Mouse (Mus musculus): ENCODE measurements around the gene Syngr4. TPM values are rescaled to one million over a fixed set of nuclear protein-coding genes. Genes with fewer than 3 reads are reported as not detected.
A peak's percentile ranks its signal among the peaks of the same experiment; 100 is the strongest.
"Not testable (repeated sequence)": the region's sequence is repeated elsewhere in the genome, so short reads cannot be mapped to it uniquely, and the experiment has no call there.

Syngr4 gene
- polyA plus RNA-seq, 1 experiment, result 0.19 TPM

GRCm38 (mm10) chr7:45897258-45897757, 794 bp upstream of the Syngr4 start:
- Histone ChIP-seq H3K4me1 (ENCODE audit: control insufficient read depth, insufficient read depth, low read length) (no peaks in the 10 kb centered on the region; the same call in 1 of the 2 replicates), H3K36me3 (ENCODE audit: control insufficient read depth, insufficient read depth, low read length) (no peaks in the 10 kb centered on the region), H3K27ac (ENCODE audit: insufficient read depth, low read depth, low read length) (peak overlapping the region; percentile 93), H3K4me3 (ENCODE audit: insufficient read depth, low read depth, low read length) (peak overlapping the region; percentile 52), H3K27me3 (replicated peaks; ENCODE audit: control insufficient read depth, insufficient read depth, low read length) (no peaks in the 10 kb centered on the region)
- TF ChIP-seq CTCF (conservative IDR thresholded peaks at IDR 0.05; ENCODE audit: insufficient read depth, insufficient read length, low read depth, low read length) (no peak), POLR2A (IDR thresholded peaks at IDR 0.05; ENCODE audit: low read depth, low read length) (no peak)
- DNase-seq, result peak; percentile 90
- 1% methylated on average over 19 of the region's 19 CpGs for WGBS

DNA sequence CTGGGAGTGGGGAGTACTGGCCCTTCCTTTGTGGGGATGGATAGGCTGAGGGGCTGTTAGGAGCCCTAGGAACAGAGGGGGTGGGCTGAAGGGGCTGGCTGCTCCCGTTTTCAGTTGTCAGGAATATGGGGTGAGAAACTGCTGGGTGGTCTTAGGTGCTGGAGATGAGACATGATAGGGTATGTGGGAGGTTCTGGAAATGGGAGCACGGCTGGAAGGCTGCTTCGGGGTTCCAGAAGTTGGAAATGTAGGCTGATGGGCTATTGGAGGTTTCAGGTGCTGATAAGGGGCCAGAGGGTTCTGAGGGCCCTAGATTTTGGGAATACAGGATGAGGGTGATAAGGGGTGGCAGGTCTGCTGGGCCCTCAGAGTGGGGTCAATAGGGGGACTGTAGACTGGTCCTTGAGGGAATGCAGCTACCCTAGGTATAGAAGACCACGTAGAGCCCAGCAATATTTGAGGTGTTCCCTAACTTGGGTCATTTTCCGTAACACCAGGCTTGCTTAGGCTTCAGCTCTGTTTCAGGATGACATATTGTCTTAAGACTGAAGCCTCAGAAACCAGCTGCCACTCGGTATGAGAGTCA, 490 bp downstream of the Syngr4 start:
- no peak for DNase-seq
- Histone ChIP-seq H3K36me3 (ENCODE audit: control insufficient read depth, insufficient read depth, low read length) (no peaks in the 10 kb centered on the region), H3K4me3 (ENCODE audit: insufficient read depth, low read depth, low read length) (no peak overlapping the region), H3K27me3 (replicated peaks; ENCODE audit: control insufficient read depth, insufficient read depth, low read length) (no peaks in the 10 kb centered on the region), H3K27ac (ENCODE audit: insufficient read depth, low read depth, low read length) (no peak overlapping the region), H3K4me1 (ENCODE audit: control insufficient read depth, insufficient read depth, low read length) (no peaks in the 10 kb centered on the region; the same call in 1 of the 2 replicates)
- WGBS, result 70% methylated on average over 6 of the region's 6 CpGs
- TF ChIP-seq POLR2A (IDR thresholded peaks at IDR 0.05; ENCODE audit: low read depth, low read length) (no peak), CTCF (conservative IDR thresholded peaks at IDR 0.05; ENCODE audit: insufficient read depth, insufficient read length, low read depth, low read length) (no peak)

GRCm38 (mm10) chr7:45892651-45893050, 3.9 kb downstream of the Syngr4 start:
- WGBS, result 83% methylated on average over 2 of the region's 2 CpGs
- no peak overlapping the region for H3K4me3 ChIP-seq (ENCODE audit: insufficient read depth, low read depth, low read length)
- no peaks in the 10 kb centered on the region for H3K27me3 ChIP-seq (replicated peaks; ENCODE audit: control insufficient read depth, insufficient read depth, low read length)
- TF ChIP-seq POLR2A (IDR thresholded peaks at IDR 0.05; ENCODE audit: low read depth, low read length), result no peak
- no peak for DNase-seq
- H3K27ac ChIP-seq (ENCODE audit: insufficient read depth, low read depth, low read length), result no peak overlapping the region
- H3K4me1 ChIP-seq (ENCODE audit: control insufficient read depth, insufficient read depth, low read length), result no peaks in the 10 kb centered on the region
- H3K36me3 ChIP-seq (ENCODE audit: control insufficient read depth, insufficient read depth, low read length), result no peaks in the 10 kb centered on the region

DNA sequence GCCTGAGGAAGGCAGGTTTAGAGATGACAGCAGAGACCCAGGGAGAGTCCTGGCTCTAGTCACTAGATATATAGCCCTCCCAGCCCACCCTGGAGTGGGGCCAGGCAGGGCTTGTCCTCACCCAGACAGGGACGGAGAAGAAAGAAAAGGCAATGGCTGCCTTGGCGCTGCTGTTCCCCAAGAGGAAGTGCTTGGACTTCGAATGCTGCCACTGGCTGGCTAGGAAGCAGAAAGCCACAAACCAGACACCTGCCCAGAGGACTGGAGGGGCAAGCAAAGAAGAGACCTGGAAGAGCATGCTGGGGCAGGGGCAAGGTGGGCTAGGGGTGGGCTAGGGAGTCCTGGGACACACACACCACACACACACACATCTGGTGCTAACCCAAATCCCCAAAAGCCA, 9.3 kb downstream of the Syngr4 start:
- 36% methylated on average over 3 of the region's 3 CpGs for WGBS
- no peak for DNase-seq
- Histone ChIP-seq H3K36me3 (ENCODE audit: control insufficient read depth, insufficient read depth, low read length) (no peaks in the 10 kb centered on the region; the same call in 1 of the 2 replicates), H3K4me1 (ENCODE audit: control insufficient read depth, insufficient read depth, low read length) (no peaks in the 10 kb centered on the region), H3K27me3 (replicated peaks; ENCODE audit: control insufficient read depth, insufficient read depth, low read length) (no peaks in the 10 kb centered on the region), H3K27ac (ENCODE audit: insufficient read depth, low read depth, low read length) (no peak overlapping the region), H3K4me3 (ENCODE audit: insufficient read depth, low read depth, low read length) (no peak overlapping the region)
- TF ChIP-seq POLR2A (IDR thresholded peaks at IDR 0.05; ENCODE audit: low read depth, low read length), result no peak
- no peak for TF ChIP-seq CTCF (conservative IDR thresholded peaks at IDR 0.05; ENCODE audit: insufficient read depth, insufficient read length, low read depth, low read length)

DNA sequence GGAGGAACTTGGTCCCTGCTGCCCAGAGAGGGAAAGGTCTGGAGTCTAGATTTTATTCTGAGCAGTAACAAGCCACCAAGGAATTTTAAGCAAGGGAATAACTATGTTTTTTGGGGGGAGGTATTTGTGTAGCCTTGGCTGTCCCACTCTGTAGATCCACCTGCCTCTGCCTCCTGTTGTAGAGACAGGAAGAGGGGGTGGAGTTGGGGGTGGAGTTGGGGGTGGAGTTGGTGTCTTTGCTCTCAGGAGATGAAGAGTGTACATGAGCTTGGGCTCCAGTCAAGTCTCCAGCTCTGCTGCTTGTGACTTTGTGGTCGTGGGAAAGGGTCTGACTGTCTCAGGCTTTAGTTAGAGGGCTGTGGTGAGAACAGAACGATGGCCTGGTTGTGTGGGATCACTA, 15.5 kb downstream of the Syngr4 start:
- no peaks in the 10 kb centered on the region for H3K27me3 ChIP-seq (replicated peaks; ENCODE audit: control insufficient read depth, insufficient read depth, low read length)
- no peaks in the 10 kb centered on the region for H3K4me1 ChIP-seq (ENCODE audit: control insufficient read depth, insufficient read depth, low read length)
- WGBS, result 83% methylated on average over 2 of the region's 2 CpGs
- no peak overlapping the region for H3K27ac ChIP-seq (ENCODE audit: insufficient read depth, low read depth, low read length)
- H3K36me3 ChIP-seq (ENCODE audit: control insufficient read depth, insufficient read depth, low read length), result peaks cover 4% of the 10 kb centered on the region
- H3K4me3 ChIP-seq (ENCODE audit: insufficient read depth, low read depth, low read length), result no peak overlapping the region
- no peak for DNase-seq
- no peak for TF ChIP-seq CTCF (conservative IDR thresholded peaks at IDR 0.05; ENCODE audit: insufficient read depth, insufficient read length, low read depth, low read length)
- TF ChIP-seq POLR2A (IDR thresholded peaks at IDR 0.05; ENCODE audit: low read depth, low read length), result no peak

- Histone ChIP-seq H3K4me3 (ENCODE audit: insufficient read depth, low read depth, low read length) (no peak overlapping the region), H3K27ac (ENCODE audit: insufficient read depth, low read depth, low read length) (no peak overlapping the region), H3K27me3 (replicated peaks; ENCODE audit: control insufficient read depth, insufficient read depth, low read length) (no peaks in the 10 kb centered on the region), H3K4me1 (ENCODE audit: control insufficient read depth, insufficient read depth, low read length) (no peaks in the 10 kb centered on the region), H3K36me3 (ENCODE audit: control insufficient read depth, insufficient read depth, low read length) (peaks cover 4% of the 10 kb centered on the region)
- WGBS, result over 99% methylated on average over 4 of the region's 4 CpGs
- DNase-seq, result no peak
- TF ChIP-seq CTCF (conservative IDR thresholded peaks at IDR 0.05; ENCODE audit: insufficient read depth, insufficient read length, low read depth, low read length), result no peak
- TF ChIP-seq POLR2A (IDR thresholded peaks at IDR 0.05; ENCODE audit: low read depth, low read length), result no peak
Observed at GRCm38 (mm10) chr7:45880531-45880930, 16.0 kb downstream of the Syngr4 start.

DNA sequence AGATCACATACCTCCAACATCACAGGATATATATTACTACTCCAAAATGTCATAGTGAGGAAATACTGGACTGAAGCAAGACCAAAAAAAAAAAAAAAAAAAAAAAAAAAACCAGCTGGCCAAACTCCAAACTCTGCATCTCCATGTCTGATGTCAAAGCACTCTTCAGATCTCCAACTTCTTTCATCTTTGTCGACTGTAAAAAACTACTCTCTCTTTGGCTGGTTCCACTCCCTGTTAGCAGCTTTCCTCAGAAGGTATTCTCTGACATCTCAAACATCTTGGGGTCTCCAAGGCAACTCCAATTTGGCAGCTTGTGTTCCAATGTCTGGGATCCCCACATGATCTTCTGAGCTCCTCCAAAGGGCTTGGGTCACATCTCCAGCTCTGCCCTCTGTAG, 18.2 kb downstream of the Syngr4 start, which contains the start of gene Grin2d:
Gene Grin2d (minus strand): TSS at position 101 of the 400 bp plus-strand sequence.
- not testable (repeated sequence) for H3K4me1 ChIP-seq (ENCODE audit: control insufficient read depth, insufficient read depth, low read length); H3K27me3 ChIP-seq (replicated peaks; ENCODE audit: control insufficient read depth, insufficient read depth, low read length); DNase-seq; H3K36me3 ChIP-seq (ENCODE audit: control insufficient read depth, insufficient read depth, low read length); H3K27ac ChIP-seq (ENCODE audit: insufficient read depth, low read depth, low read length); H3K4me3 ChIP-seq (ENCODE audit: insufficient read depth, low read depth, low read length)
- 89% methylated on average over 1 of the region's 1 CpGs for WGBS
